16 mouse cellular contexts compared by ENCODE assay signal in genomic region chr12:108249019-108249418, GRCm38 (mm10). TPM values are rescaled to one million over a fixed set of nuclear protein-coding genes. Genes with fewer than 3 reads are reported as not detected.
DNase-seq lines count a peak whose midpoint lies in the region; ATAC-seq and TF ChIP-seq lines count a peak whose summit lies in the region.
"Had no signal": no experiment of that assay in that cellular context is flagged by ENCODE, and none has a peak within 500 bp of the region (broad histone marks: within the 10 kb centered on the region; RNA-seq: fewer than 3 reads in every experiment).

No protein-coding gene starts in this region.

- no peak for DNase-seq in heart, adult 2 months
- no peak for DNase-seq in heart, postnatal 10 days
- no peak for DNase-seq in midbrain, embryonic 11.5 days (ENCODE audit: low spot score, missing footprints)
- DNase-seq in stomach, postnatal 0 days (ENCODE audit: low spot score): no peak
- no peak for DNase-seq in left cerebral cortex, adult 11 months (ENCODE audit: low spot score)
- DNase-seq: cerebellum, postnatal 14 days; right cerebral cortex, postnatal 4 days; thymus, postnatal 36 days had no signal

- 0 out of 2 replicates have a peak, but pooled peaks have one; percentile 15 for TF ChIP-seq CTCF in heart, adult 2 months (IDR thresholded peaks at IDR 0.05)
- TF ChIP-seq CTCF in stomach, postnatal 0 days (IDR thresholded peaks at IDR 0.05; ENCODE audit: low read depth): no peak

- 0 out of 2 replicates have a peak, but pooled peaks cover 1% of the 10 kb centered on the region for H3K79me2 ChIP-seq in heart, adult 2 months (replicated peaks; ENCODE audit: control insufficient read depth, insufficient read depth, low read length)

- peaks cover 26% of the 10 kb centered on the region for H3K4me1 ChIP-seq in heart, adult 2 months (ENCODE audit: control insufficient read depth, insufficient read depth, low read length)
- peaks cover 78% of the 10 kb centered on the region for H3K4me1 ChIP-seq in intestine, embryonic 15.5 days (replicated peaks)
- peaks cover 87% of the 10 kb centered on the region for H3K4me1 ChIP-seq in intestine, embryonic 16.5 days (ENCODE audit: control insufficient read depth, insufficient read depth, low read length)
- peaks cover 91% of the 10 kb centered on the region for H3K4me1 ChIP-seq in midbrain, embryonic 13.5 days (replicated peaks)
- H3K4me1 ChIP-seq in midbrain, embryonic 11.5 days (ENCODE audit: control insufficient read depth, insufficient read depth, low read length): peaks cover 35% of the 10 kb centered on the region
- peaks cover 12% of the 10 kb centered on the region for H3K4me1 ChIP-seq in stomach, postnatal 0 days (replicated peaks; ENCODE audit: control insufficient read depth, insufficient read depth)

- WGBS in heart, adult 2 months: 63% methylated on average over 8 of the region's 8 CpGs
- WGBS in intestine, embryonic 15.5 days: 94% methylated on average over 8 of the region's 8 CpGs
- WGBS in intestine, embryonic 16.5 days: 91% methylated on average over 8 of the region's 8 CpGs
- 97% methylated on average over 8 of the region's 8 CpGs for WGBS in midbrain, embryonic 13.5 days
- 97% methylated on average over 8 of the region's 8 CpGs for WGBS in midbrain, embryonic 11.5 days
- WGBS in stomach, postnatal 0 days: 91% methylated on average over 8 of the region's 8 CpGs

- peak overlapping the region; percentile 62 for H3K9ac ChIP-seq in heart, adult 2 months (ENCODE audit: low read depth, low read length)
- H3K9ac ChIP-seq in intestine, embryonic 15.5 days: no peak overlapping the region
- no peak overlapping the region; the same call in 1 of the 2 replicates for H3K9ac ChIP-seq in intestine, embryonic 16.5 days (ENCODE audit: low read depth, low read length)
- H3K9ac ChIP-seq in midbrain, embryonic 13.5 days (replicated peaks): 0 out of 2 replicates have a peak overlapping the region, but pooled peaks have one; percentile 19
- H3K9ac ChIP-seq in midbrain, embryonic 11.5 days (ENCODE audit: low read length): no peak overlapping the region
- H3K9ac ChIP-seq in stomach, postnatal 0 days (ENCODE audit: low read length): 0 out of 2 replicates have a peak overlapping the region, but pooled peaks have one; percentile 5
- H3K9ac ChIP-seq: hindbrain, embryonic 14.5 days; limb, embryonic 12.5 days; stomach, embryonic 15.5 days had no signal

- no peaks in the 10 kb centered on the region for H3K36me3 ChIP-seq in heart, adult 2 months (ENCODE audit: control insufficient read depth, insufficient read depth, low read length)
- H3K36me3 ChIP-seq in intestine, embryonic 15.5 days: no peaks in the 10 kb centered on the region
- H3K36me3 ChIP-seq in intestine, embryonic 16.5 days (ENCODE audit: control insufficient read depth, insufficient read depth, low read length): no peaks in the 10 kb centered on the region
- H3K36me3 ChIP-seq in midbrain, embryonic 13.5 days: no peaks in the 10 kb centered on the region
- no peaks in the 10 kb centered on the region for H3K36me3 ChIP-seq in midbrain, embryonic 11.5 days (ENCODE audit: control insufficient read depth, insufficient read depth, low read length)
- no peaks in the 10 kb centered on the region for H3K36me3 ChIP-seq in stomach, postnatal 0 days (ENCODE audit: control insufficient read depth, insufficient read depth, low read length)
- H3K36me3 ChIP-seq: limb, embryonic 12.5 days; stomach, embryonic 15.5 days had no signal

- TF ChIP-seq EP300 in heart, adult 2 months (IDR thresholded peaks at IDR 0.05; ENCODE audit: insufficient read depth, low read depth, low read length): no peak
- no peak for TF ChIP-seq EP300 in stomach, postnatal 0 days (optimal IDR thresholded peaks at IDR 0.05)

- H3K27me3 ChIP-seq in heart, adult 2 months (ENCODE audit: control insufficient read depth, insufficient read depth, low read length): no peaks in the 10 kb centered on the region
- H3K27me3 ChIP-seq in intestine, embryonic 15.5 days (replicated peaks): no peaks in the 10 kb centered on the region
- H3K27me3 ChIP-seq in intestine, embryonic 16.5 days (replicated peaks; ENCODE audit: control insufficient read depth, insufficient read depth, low read length): no peaks in the 10 kb centered on the region
- H3K27me3 ChIP-seq in midbrain, embryonic 13.5 days: no peaks in the 10 kb centered on the region
- H3K27me3 ChIP-seq in midbrain, embryonic 11.5 days (ENCODE audit: control insufficient read depth, insufficient read depth, low read length): no peaks in the 10 kb centered on the region
- no peaks in the 10 kb centered on the region for H3K27me3 ChIP-seq in stomach, postnatal 0 days (ENCODE audit: control insufficient read depth, insufficient read depth, low read length)
- H3K27me3 ChIP-seq: stomach, embryonic 15.5 days had no signal

- peak overlapping the region; percentile 29; the same call in 1 of the 2 replicates for H3K4me3 ChIP-seq in heart, adult 2 months
- no peak overlapping the region for H3K4me3 ChIP-seq in intestine, embryonic 15.5 days (replicated peaks)
- no peak overlapping the region for H3K4me3 ChIP-seq in intestine, embryonic 16.5 days (ENCODE audit: low read length)
- no peak overlapping the region for H3K4me3 ChIP-seq in midbrain, embryonic 13.5 days (replicated peaks)
- no peak overlapping the region for H3K4me3 ChIP-seq in midbrain, embryonic 11.5 days (ENCODE audit: low read depth, low read length)
- no peak overlapping the region for H3K4me3 ChIP-seq in stomach, postnatal 0 days (ENCODE audit: low read depth, low read length)
- H3K4me3 ChIP-seq: limb, embryonic 12.5 days; stomach, embryonic 15.5 days had no signal

- H3K27ac ChIP-seq in heart, adult 2 months: peak overlapping the region; percentile 61
- no peak overlapping the region for H3K27ac ChIP-seq in intestine, embryonic 15.5 days
- H3K27ac ChIP-seq in intestine, embryonic 16.5 days (ENCODE audit: low read length): no peak overlapping the region
- H3K27ac ChIP-seq in midbrain, embryonic 13.5 days: peak overlapping the region; percentile 44; the same call in 1 of the 2 replicates
- no peak overlapping the region for H3K27ac ChIP-seq in midbrain, embryonic 11.5 days (ENCODE audit: low read depth, low read length)
- H3K27ac ChIP-seq in stomach, postnatal 0 days (replicated peaks): no peak overlapping the region; the same call in 1 of the 2 replicates
- H3K27ac ChIP-seq: hindbrain, embryonic 14.5 days; limb, embryonic 12.5 days; stomach, embryonic 15.5 days had no signal

- no peaks in the 10 kb centered on the region for H3K9me3 ChIP-seq in intestine, embryonic 15.5 days
- no peaks in the 10 kb centered on the region for H3K9me3 ChIP-seq in intestine, embryonic 16.5 days (ENCODE audit: control insufficient read depth, low read length)
- H3K9me3 ChIP-seq in midbrain, embryonic 13.5 days: no peaks in the 10 kb centered on the region
- H3K9me3 ChIP-seq in midbrain, embryonic 11.5 days (ENCODE audit: control insufficient read depth, low read length): no peaks in the 10 kb centered on the region
- H3K9me3 ChIP-seq in stomach, postnatal 0 days (ENCODE audit: control insufficient read depth, low read length): no peaks in the 10 kb centered on the region
- H3K9me3 ChIP-seq: limb, embryonic 12.5 days; stomach, embryonic 15.5 days had no signal

- H3K4me2 ChIP-seq in intestine, embryonic 15.5 days (replicated peaks): peak overlapping the region; percentile 30
- H3K4me2 ChIP-seq in intestine, embryonic 16.5 days (ENCODE audit: low read depth, low read length): no peak overlapping the region
- peak overlapping the region; percentile 3; the same call in 1 of the 2 replicates for H3K4me2 ChIP-seq in midbrain, embryonic 13.5 days (replicated peaks)
- H3K4me2 ChIP-seq in midbrain, embryonic 11.5 days: no peak overlapping the region
- H3K4me2 ChIP-seq in stomach, postnatal 0 days (replicated peaks; ENCODE audit: low read depth): no peak overlapping the region; the same call in 1 of the 2 replicates
- H3K4me2 ChIP-seq: hindbrain, embryonic 14.5 days; limb, embryonic 12.5 days; stomach, embryonic 15.5 days had no signal

- ATAC-seq in intestine, embryonic 15.5 days: no peak
- no peak for ATAC-seq in intestine, embryonic 16.5 days
- no peak for ATAC-seq in midbrain, embryonic 13.5 days
- no peak for ATAC-seq in midbrain, embryonic 11.5 days (ENCODE audit: low FRiP score)
- no peak for ATAC-seq in stomach, postnatal 0 days (ENCODE audit: low FRiP score, low TSS enrichment)

- intact Hi-C loops in heart, adult 2 months (cut with DNase I): loop anchor here (2.0 kb wide), 1 partner anchor 16 kb away; no protein-coding TSS in a partner anchor
- intact Hi-C loops in heart, postnatal 10 days (cut with DNase I): no loop called here

- no peak for TF ChIP-seq POLR2A in heart, adult 2 months (IDR thresholded peaks at IDR 0.05; ENCODE audit: insufficient read depth, low read depth, low read length)

RNA-seq across cellular contexts. Expression of gene Ccdc85c, which starts 26.2 kb away (rescaled TPM):
- total RNA-seq in heart, adult 2 months (2021): 10 to 100 TPM; 39.2 to 43.9 TPM
- polyA plus RNA-seq in heart, adult 2 months (2012; rRNA removed): 27.1 and 29.3 TPM in 2 replicates
- 10 to 100 TPM; 32.8 to 34.4 TPM for total RNA-seq in heart, postnatal 10 days (2021)
- polyA plus RNA-seq in intestine, embryonic 15.5 days (2015; fragmentation: Nextera tagmentation; extraction: Ambion mirVana): 8.7 and 9.3 TPM in 2 replicates
- 4.8 and 7.1 TPM in 2 replicates for polyA plus RNA-seq in intestine, embryonic 16.5 days (2015; fragmentation: Nextera tagmentation; extraction: Ambion mirVana)
- polyA plus RNA-seq in midbrain, embryonic 13.5 days (2015; fragmentation: Nextera tagmentation; extraction: Ambion mirVana): 19.5 and 21.5 TPM in 2 replicates
- polyA plus RNA-seq in midbrain, embryonic 11.5 days (2014; fragmentation: Nextera tagmentation; extraction: Ambion mirVana): 19.2 and 20.4 TPM in 2 replicates
- 6.7 and 7.0 TPM in 2 replicates for polyA plus RNA-seq in stomach, postnatal 0 days (2015; fragmentation: Nextera tagmentation; extraction: Ambion mirVana)

RNA-seq across cellular contexts. Expression of gene Hhipl1, which starts 57.1 kb away (rescaled TPM):
- 1 to 10 TPM; 1.2 to 1.5 TPM for total RNA-seq in heart, adult 2 months (2021)
- 1.6 and 1.8 TPM in 2 replicates for polyA plus RNA-seq in heart, adult 2 months (2012; rRNA removed)
- total RNA-seq in heart, postnatal 10 days (2021): 1 to 10 TPM; 1.5 to 3.2 TPM
- 0.55 and 0.69 TPM in 2 replicates for polyA plus RNA-seq in intestine, embryonic 15.5 days (2015; fragmentation: Nextera tagmentation; extraction: Ambion mirVana)
- 0.43 and 0.53 TPM in 2 replicates for polyA plus RNA-seq in intestine, embryonic 16.5 days (2015; fragmentation: Nextera tagmentation; extraction: Ambion mirVana)
- 2.0 and 2.9 TPM in 2 replicates for polyA plus RNA-seq in midbrain, embryonic 13.5 days (2015; fragmentation: Nextera tagmentation; extraction: Ambion mirVana)
- 2.7 and 3.5 TPM in 2 replicates for polyA plus RNA-seq in midbrain, embryonic 11.5 days (2014; fragmentation: Nextera tagmentation; extraction: Ambion mirVana)
- 0.23 and 0.24 TPM in 2 replicates for polyA plus RNA-seq in stomach, postnatal 0 days (2015; fragmentation: Nextera tagmentation; extraction: Ambion mirVana)
- total RNA-seq: megakaryocyte progenitor cell, adult 5-6 weeks; MEL had no signal

Comparison
In these comparisons a context has a peak if more than half of its experiments do, and no peak if none do; other contexts are left out.
1. H3K27ac ChIP-seq: peak in heart, adult 2 months (single experiment) and midbrain, embryonic 13.5 days (single experiment); none in intestine, embryonic 15.5 days (single experiment), intestine, embryonic 16.5 days (single experiment), midbrain, embryonic 11.5 days (single experiment) and stomach, postnatal 0 days (single experiment).
2. H3K9ac ChIP-seq: peak in heart, adult 2 months (single experiment), midbrain, embryonic 13.5 days (single experiment) and stomach, postnatal 0 days (single experiment); none in intestine, embryonic 15.5 days (single experiment), intestine, embryonic 16.5 days (single experiment) and midbrain, embryonic 11.5 days (single experiment).
3. H3K4me2 ChIP-seq: peak in intestine, embryonic 15.5 days (single experiment) and midbrain, embryonic 13.5 days (single experiment); none in intestine, embryonic 16.5 days (single experiment), midbrain, embryonic 11.5 days (single experiment) and stomach, postnatal 0 days (single experiment).